Mouse (Mus musculus) olfactory bulb, adult 2 months (tissue): ENCODE measurements at regions not wholly inside any gene's neighbourhood (a gene's known extent, or its start where the extent isn't known, plus 50 kb on each side); places are given as distances from the start of the nearest gene placed in this dataset.

Experiments
- CTCF ChIP-seq: fragments of 200-500 bp; IDR thresholded peaks from 2 replicates; pipeline ENCODE4 v1.5.1; 2012; ENCODE audit warnings: low read depth, mild to moderate bottlenecking, low read length, moderate library complexity; ENCODE audit not compliant: insufficient read depth
- POLR2A ChIP-seq: fragments of 200-500 bp; IDR thresholded peaks from 2 replicates; pipeline ENCODE4 v1.6.1; 2012; ENCODE audit warnings: mild to moderate bottlenecking, low read depth, low read length, moderate library complexity; ENCODE audit not compliant: insufficient read depth

GRCm38 (mm10) chr13:71452258-71452657, 511.3 kb downstream of the Irx1 start:
- TF ChIP-seq POLR2A (no peak), CTCF (no peak)
